Mouse (Mus musculus): ENCODE measurements at regions not wholly inside any gene's neighbourhood (a gene's known extent, or its start where the extent isn't known, plus 50 kb on each side); places are given as distances from the start of the nearest gene placed in this dataset.
A peak's percentile ranks its signal among the peaks of the same experiment; 100 is the strongest.
"Not testable (repeated sequence)": the region's sequence is repeated elsewhere in the genome, so short reads cannot be mapped to it uniquely, and the experiment has no call there.

GRCm38 (mm10) chr17:31760465-31760864, 82.9 kb downstream of the Cryaa start:
- Histone ChIP-seq H3K27me3 (ENCODE audit: control insufficient read depth, insufficient read depth, low read length) (no peaks in the 10 kb centered on the region), H3K9me3 (ENCODE audit: control insufficient read depth, low read length) (peaks cover 5% of the 10 kb centered on the region), H3K9ac (ENCODE audit: low read length) (no peak overlapping the region), H3K27ac (replicated peaks in 1 of 2; ENCODE audit: control insufficient read depth in 1 of 2, insufficient read depth in 1 of 2, low read depth in 2 of 2, low read length in 2 of 2) (no peak overlapping the region), H3K36me3 (ENCODE audit: control insufficient read depth, insufficient read depth, low read length) (no peaks in the 10 kb centered on the region), H3K4me3 (ENCODE audit: control insufficient read depth in 1 of 2, insufficient read depth in 1 of 2, low read depth in 1 of 2, low read length in 2 of 2) (no peak overlapping the region), H3K4me2 (ENCODE audit: low read length) (no peak overlapping the region), H3K4me1 (ENCODE audit: control insufficient read depth in 2 of 2, insufficient read depth in 2 of 2, low read length in 2 of 2) (peaks cover 0 to under 1% of the 10 kb centered on the region in 2 experiments; a peak in 1 of 4 replicates)
- 89% methylated on average over 2 of the region's 2 CpGs for WGBS
- no peak for ATAC-seq (ENCODE audit: insufficient number of reproducible peaks, insufficient read depth, low FRiP score, low read depth)

GRCm38 (mm10) chr17:31763078-31763477, 85.5 kb downstream of the Cryaa start:
- H3K9me3 ChIP-seq (ENCODE audit: control insufficient read depth, low read length): peaks cover 5% of the 10 kb centered on the region
- no peak overlapping the region for H3K4me3 ChIP-seq (ENCODE audit: control insufficient read depth in 1 of 2, insufficient read depth in 1 of 2, low read depth in 1 of 2, low read length in 2 of 2)
- no peaks in the 10 kb centered on the region for H3K27me3 ChIP-seq (ENCODE audit: control insufficient read depth, insufficient read depth, low read length)
- ATAC-seq (ENCODE audit: insufficient number of reproducible peaks, insufficient read depth, low FRiP score, low read depth): no peak
- no peak overlapping the region for H3K4me2 ChIP-seq (ENCODE audit: low read length)
- 53% methylated on average over 5 of the region's 5 CpGs for WGBS
- peaks cover 15 to 25% of the 10 kb centered on the region in 2 experiments; a peak in 3 of 4 replicates for H3K4me1 ChIP-seq (ENCODE audit: control insufficient read depth in 2 of 2, insufficient read depth in 2 of 2, low read length in 2 of 2)
- no peaks in the 10 kb centered on the region for H3K36me3 ChIP-seq (ENCODE audit: control insufficient read depth, insufficient read depth, low read length)
- H3K9ac ChIP-seq (ENCODE audit: low read length): no peak overlapping the region
- no peak overlapping the region for H3K27ac ChIP-seq (replicated peaks in 1 of 2; ENCODE audit: control insufficient read depth in 1 of 2, insufficient read depth in 1 of 2, low read depth in 2 of 2, low read length in 2 of 2)

GRCm38 (mm10) chr17:31766779-31767697, 88.6 kb downstream of the Sik1 start:
- Histone ChIP-seq H3K36me3 (ENCODE audit: control insufficient read depth, insufficient read depth, low read length) (no peaks in the 10 kb centered on the region), H3K9me3 (ENCODE audit: control insufficient read depth, low read length) (peaks cover 13% of the 10 kb centered on the region), H3K27ac (replicated peaks in 1 of 2; ENCODE audit: control insufficient read depth in 1 of 2, insufficient read depth in 1 of 2, low read depth in 2 of 2, low read length in 2 of 2) (peak overlapping the region; percentile 84 to 91), H3K27me3 (ENCODE audit: control insufficient read depth, insufficient read depth, low read length) (no peaks in the 10 kb centered on the region), H3K4me1 (ENCODE audit: control insufficient read depth in 2 of 2, insufficient read depth in 2 of 2, low read length in 2 of 2) (peaks cover 17 to 28% of the 10 kb centered on the region in 2 experiments; a peak in 3 of 4 replicates), H3K4me3 (ENCODE audit: control insufficient read depth in 1 of 2, insufficient read depth in 1 of 2, low read depth in 1 of 2, low read length in 2 of 2) (no peak overlapping the region), H3K4me2 (ENCODE audit: low read length) (peak overlapping the region; percentile 44), H3K9ac (ENCODE audit: low read length) (peak overlapping the region; percentile 58)
- ATAC-seq (ENCODE audit: insufficient number of reproducible peaks, insufficient read depth, low FRiP score, low read depth): peak; percentile 76
- 3% methylated on average over 25 of the region's 25 CpGs for WGBS

- H3K4me2 ChIP-seq (ENCODE audit: low read length): no peak overlapping the region
- 83% methylated on average over 9 of the region's 9 CpGs for WGBS
- peaks cover 15 to 28% of the 10 kb centered on the region in 2 experiments for H3K4me1 ChIP-seq (ENCODE audit: control insufficient read depth in 2 of 2, insufficient read depth in 2 of 2, low read length in 2 of 2)
- H3K36me3 ChIP-seq (ENCODE audit: control insufficient read depth, insufficient read depth, low read length): no peaks in the 10 kb centered on the region
- no peak overlapping the region for H3K9ac ChIP-seq (ENCODE audit: low read length)
- no peak for ATAC-seq (ENCODE audit: insufficient number of reproducible peaks, insufficient read depth, low FRiP score, low read depth)
- H3K27ac ChIP-seq (replicated peaks in 1 of 2; ENCODE audit: control insufficient read depth in 1 of 2, insufficient read depth in 1 of 2, low read depth in 2 of 2, low read length in 2 of 2): no peak overlapping the region
- no peaks in the 10 kb centered on the region for H3K27me3 ChIP-seq (ENCODE audit: control insufficient read depth, insufficient read depth, low read length)
- no peak overlapping the region for H3K4me3 ChIP-seq (ENCODE audit: control insufficient read depth in 1 of 2, insufficient read depth in 1 of 2, low read depth in 1 of 2, low read length in 2 of 2)
- H3K9me3 ChIP-seq (ENCODE audit: control insufficient read depth, low read length): peaks cover 12% of the 10 kb centered on the region; the same call in 1 of the 2 replicates
These were observed 83.3 kb downstream of the Sik1 start for GRCm38 (mm10) chr17:31772201-31772820.

GRCm38 (mm10) chr17:31773882-31774281, 81.7 kb downstream of the Sik1 start:
- not testable (repeated sequence) for H3K27ac ChIP-seq (replicated peaks in 1 of 2; ENCODE audit: control insufficient read depth in 1 of 2, insufficient read depth in 1 of 2, low read depth in 2 of 2, low read length in 2 of 2); H3K36me3 ChIP-seq (ENCODE audit: control insufficient read depth, insufficient read depth, low read length); H3K9ac ChIP-seq (ENCODE audit: low read length); ATAC-seq (ENCODE audit: insufficient number of reproducible peaks, insufficient read depth, low FRiP score, low read depth); H3K27me3 ChIP-seq (ENCODE audit: control insufficient read depth, insufficient read depth, low read length); H3K4me2 ChIP-seq (ENCODE audit: low read length); H3K4me3 ChIP-seq (ENCODE audit: control insufficient read depth in 1 of 2, insufficient read depth in 1 of 2, low read depth in 1 of 2, low read length in 2 of 2)
- peaks cover 14 to 27% of the 10 kb centered on the region in 2 experiments for H3K4me1 ChIP-seq (ENCODE audit: control insufficient read depth in 2 of 2, insufficient read depth in 2 of 2, low read length in 2 of 2)
- H3K9me3 ChIP-seq (ENCODE audit: control insufficient read depth, low read length): peaks cover 12% of the 10 kb centered on the region; the same call in 1 of the 2 replicates

- peaks cover 10% of the 10 kb centered on the region; the same call in 1 of the 2 replicates for H3K9me3 ChIP-seq (ENCODE audit: control insufficient read depth, low read length)
- H3K27ac ChIP-seq (replicated peaks in 1 of 2; ENCODE audit: control insufficient read depth in 1 of 2, insufficient read depth in 1 of 2, low read depth in 2 of 2, low read length in 2 of 2): no peak overlapping the region
- H3K27me3 ChIP-seq (ENCODE audit: control insufficient read depth, insufficient read depth, low read length): no peaks in the 10 kb centered on the region
- no peak overlapping the region for H3K4me3 ChIP-seq (ENCODE audit: control insufficient read depth in 1 of 2, insufficient read depth in 1 of 2, low read depth in 1 of 2, low read length in 2 of 2)
- H3K9ac ChIP-seq (ENCODE audit: low read length): no peak overlapping the region
- H3K4me2 ChIP-seq (ENCODE audit: low read length): no peak overlapping the region
- 66% methylated on average over 5 of the region's 5 CpGs for WGBS
- H3K4me1 ChIP-seq (ENCODE audit: control insufficient read depth in 2 of 2, insufficient read depth in 2 of 2, low read length in 2 of 2): peaks cover 14 to 27% of the 10 kb centered on the region in 2 experiments
- ATAC-seq (ENCODE audit: insufficient number of reproducible peaks, insufficient read depth, low FRiP score, low read depth): no peak
- no peaks in the 10 kb centered on the region for H3K36me3 ChIP-seq (ENCODE audit: control insufficient read depth, insufficient read depth, low read length)
These were observed 80.6 kb downstream of the Sik1 start for GRCm38 (mm10) chr17:31775037-31775436.

GRCm38 (mm10) chr17:31775966-31776365, 79.6 kb downstream of the Sik1 start:
- H3K9me3 ChIP-seq (ENCODE audit: control insufficient read depth, low read length): 0 out of 2 replicates have a peak, but pooled peaks cover 4% of the 10 kb centered on the region
- H3K27me3 ChIP-seq (ENCODE audit: control insufficient read depth, insufficient read depth, low read length): no peaks in the 10 kb centered on the region
- H3K27ac ChIP-seq (replicated peaks in 1 of 2; ENCODE audit: control insufficient read depth in 1 of 2, insufficient read depth in 1 of 2, low read depth in 2 of 2, low read length in 2 of 2): no peak overlapping the region
- no peaks in the 10 kb centered on the region for H3K36me3 ChIP-seq (ENCODE audit: control insufficient read depth, insufficient read depth, low read length)
- no peak for ATAC-seq (ENCODE audit: insufficient number of reproducible peaks, insufficient read depth, low FRiP score, low read depth)
- no peak overlapping the region for H3K4me3 ChIP-seq (ENCODE audit: control insufficient read depth in 1 of 2, insufficient read depth in 1 of 2, low read depth in 1 of 2, low read length in 2 of 2)
- H3K9ac ChIP-seq (ENCODE audit: low read length): no peak overlapping the region
- H3K4me2 ChIP-seq (ENCODE audit: low read length): no peak overlapping the region
- H3K4me1 ChIP-seq (ENCODE audit: control insufficient read depth in 2 of 2, insufficient read depth in 2 of 2, low read length in 2 of 2): peaks cover 14 to 27% of the 10 kb centered on the region in 2 experiments
- 87% methylated on average over 3 of the region's 3 CpGs for WGBS

Measured in heart, embryonic 14.5 days (tissue).